Mouse (Mus musculus): Measurements from ENCODE around the gene 1110051M20Rik. TPM values are rescaled to one million over a fixed set of nuclear protein-coding genes. Genes with fewer than 3 reads are reported as not detected.

1110051M20Rik gene
- total RNA-seq, 2 experiments from 2014 or later, result 7.0 to 14.0 TPM

- no peak for DNase-seq (ENCODE audit: low spot score)
- intact Hi-C loops (cut with DNase I), result no loop called here
Observed at GRCm38 (mm10) chr2:91363272-91363671, 81.2 kb downstream of the 1110051M20Rik start.

- peak; percentile 8 for DNase-seq (ENCODE audit: low spot score)
- intact Hi-C loops (cut with DNase I), result no loop called here
Observed at GRCm38 (mm10) chr2:91361068-91361528, 83.4 kb downstream of the 1110051M20Rik start.

- intact Hi-C loops (cut with DNase I), result no loop called here
- no peak for DNase-seq (ENCODE audit: low spot score)
Observed at GRCm38 (mm10) chr2:91355767-91356166, 88.7 kb downstream of the 1110051M20Rik start.

- no peak for DNase-seq (ENCODE audit: low spot score)
- intact Hi-C loops (cut with DNase I), result no loop called here
Observed at GRCm38 (mm10) chr2:91354727-91355403, 89.6 kb downstream of the 1110051M20Rik start.

- no peak for DNase-seq (ENCODE audit: low spot score)
- intact Hi-C loops (cut with DNase I), result no loop called here
Observed at GRCm38 (mm10) chr2:91353854-91354253, 90.7 kb downstream of the 1110051M20Rik start.

- intact Hi-C loops (cut with DNase I), result no loop called here
- no peak for DNase-seq (ENCODE audit: low spot score)
Observed at GRCm38 (mm10) chr2:91351841-91352240, 92.7 kb downstream of the 1110051M20Rik start.

- DNase-seq (ENCODE audit: low spot score), result no peak
- intact Hi-C loops (cut with DNase I), result no loop called here
Observed at GRCm38 (mm10) chr2:91349974-91350457, 94.5 kb downstream of the 1110051M20Rik start.

- no peak for DNase-seq (ENCODE audit: low spot score)
- intact Hi-C loops (cut with DNase I), result no loop called here
Observed at GRCm38 (mm10) chr2:91348936-91349335, 95.6 kb downstream of the 1110051M20Rik start.

GRCm38 (mm10) chr2:91345644-91346043 is 98.9 kb downstream of the 1110051M20Rik start:
- no peak for DNase-seq (ENCODE audit: low spot score)
- intact Hi-C loops (cut with DNase I), result no loop called here

- DNase-seq (ENCODE audit: low spot score), result no peak
- intact Hi-C loops (cut with DNase I), result no loop called here
Observed at GRCm38 (mm10) chr2:91339591-91339990, 104.9 kb downstream of the 1110051M20Rik start.

- intact Hi-C loops (cut with DNase I), result no loop called here
Observed at GRCm38 (mm10) chr2:91335128-91335527, 109.4 kb downstream of the 1110051M20Rik start.

GRCm38 (mm10) chr2:91331051-91331843 is 113.3 kb downstream of the 1110051M20Rik start:
- intact Hi-C loops (cut with DNase I), result no loop called here
- no peak for DNase-seq (ENCODE audit: low spot score)

More at GRCm38 (mm10) chr2:91335128-91335527, 109.4 kb downstream of the 1110051M20Rik start:
- peak; percentile 48 for DNase-seq (ENCODE audit: low spot score)

GRCm38 (mm10) chr2:91329996-91330738 is 114.3 kb downstream of the 1110051M20Rik start:
- intact Hi-C loops (cut with DNase I), result no loop called here

GRCm38 (mm10) chr2:91328729-91329125 is 115.8 kb downstream of the 1110051M20Rik start:
- intact Hi-C loops (cut with DNase I), result no loop called here
- no peak for DNase-seq (ENCODE audit: low spot score)

More at GRCm38 (mm10) chr2:91329996-91330738, 114.3 kb downstream of the 1110051M20Rik start:
- no peak for DNase-seq (ENCODE audit: low spot score)

- DNase-seq (ENCODE audit: low spot score), result no peak
- intact Hi-C loops (cut with DNase I), result no loop called here
Observed at GRCm38 (mm10) chr2:91327968-91328728, 116.4 kb downstream of the 1110051M20Rik start.

GRCm38 (mm10) chr2:91326746-91327350 is 117.7 kb downstream of the 1110051M20Rik start:
- intact Hi-C loops (cut with DNase I), result no loop called here
- no peak for DNase-seq (ENCODE audit: low spot score)

- DNase-seq (ENCODE audit: low spot score), result no peak
- intact Hi-C loops (cut with DNase I), result no loop called here
Observed at GRCm38 (mm10) chr2:91324761-91325421, 119.6 kb downstream of the 1110051M20Rik start.

GRCm38 (mm10) chr2:91324346-91324745 is 120.2 kb downstream of the 1110051M20Rik start:
- intact Hi-C loops (cut with DNase I), result no loop called here
- DNase-seq (ENCODE audit: low spot score), result no peak

GRCm38 (mm10) chr2:91322490-91322889 is 122.0 kb downstream of the 1110051M20Rik start:
- DNase-seq (ENCODE audit: low spot score), result no peak
- intact Hi-C loops (cut with DNase I), result no loop called here

Measured in heart, postnatal 25 days (tissue).